Mouse (Mus musculus) heart, postnatal 25 days (tissue): Measurements from ENCODE around the gene Cwc27. TPM values are rescaled to one million over a fixed set of nuclear protein-coding genes. Genes with fewer than 3 reads are reported as not detected.

Source experiments
- DNase-seq: peaks from one replicate; pipeline ENCODE4 v3.0.0; 2022; ENCODE audit warnings: low spot score
- intact Hi-C: fragments of 180-260 bp; cut with DNase I; formaldehyde crosslinking; loops from one replicate; pipeline ENCODE4 v1.15.1; 2025
- total RNA-seq, 2 experiments: library from RNA; stranded (reverse); gene quantifications; 2 replicates each; pipeline ENCODE4 v1.2.3; 2021

The Cwc27 gene
- total RNA-seq, 2 experiments from 2014 or later, result 15.6 to 15.7 TPM

DNA sequence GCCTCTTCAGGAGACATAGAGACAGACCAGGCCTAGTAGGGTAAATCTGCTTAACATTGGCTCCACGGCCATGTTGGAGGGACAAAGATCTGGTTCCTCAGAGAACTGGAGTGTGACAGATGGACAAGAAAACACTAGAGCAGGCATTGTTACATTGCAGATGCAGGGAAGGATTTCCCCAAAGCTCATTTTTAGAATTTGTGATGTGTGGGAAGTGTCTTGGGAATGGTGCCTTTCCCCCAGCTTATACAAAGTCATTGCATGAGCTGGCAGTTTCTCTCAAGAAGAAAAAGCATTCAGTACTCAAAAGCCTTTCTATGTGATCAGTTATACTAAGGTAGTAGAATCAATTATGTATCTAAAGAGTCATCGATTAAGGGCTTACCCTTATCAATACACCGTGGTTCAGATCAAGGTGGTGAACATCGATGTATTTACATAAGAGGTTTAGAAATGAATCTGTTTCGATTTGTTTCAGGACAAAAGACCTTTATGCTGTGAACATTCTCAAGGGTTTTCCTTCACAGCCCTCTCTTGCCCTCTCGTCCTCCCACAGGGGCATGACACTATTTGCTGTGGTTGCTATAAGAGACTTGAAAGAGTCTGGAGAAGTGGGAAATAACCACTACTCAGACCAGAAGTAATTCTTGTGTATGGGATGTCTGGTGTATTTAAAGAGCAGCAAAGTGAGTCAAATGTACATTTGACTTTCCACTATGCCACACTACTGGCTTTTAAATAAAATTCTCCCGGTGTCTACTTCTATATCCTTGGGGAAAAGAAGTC is 197.2 kb downstream of the Cwc27 start:
- intact Hi-C loops, result no loop called here
- no peak for DNase-seq

DNA sequence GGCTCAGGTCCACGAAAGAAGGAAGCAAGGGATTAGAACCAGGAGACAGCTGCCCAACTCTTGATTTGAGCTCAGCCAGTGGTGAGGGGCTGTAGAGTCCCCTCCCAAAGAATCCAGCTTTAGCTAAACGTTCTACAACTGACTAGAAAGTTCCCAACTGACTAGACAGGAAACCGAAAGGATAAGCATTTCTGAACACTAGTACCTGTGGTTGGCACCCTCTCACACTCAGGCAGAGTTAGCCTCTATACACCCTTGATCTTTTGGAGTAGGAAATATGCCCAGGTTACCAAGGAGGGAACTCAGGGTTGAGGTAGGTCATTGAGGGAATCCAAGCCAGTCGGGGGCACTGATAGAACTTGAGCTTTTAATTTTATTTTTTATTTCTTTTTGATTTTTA is 199.7 kb downstream of the Cwc27 start:
- intact Hi-C loops, result no loop called here
- no peak for DNase-seq

DNA sequence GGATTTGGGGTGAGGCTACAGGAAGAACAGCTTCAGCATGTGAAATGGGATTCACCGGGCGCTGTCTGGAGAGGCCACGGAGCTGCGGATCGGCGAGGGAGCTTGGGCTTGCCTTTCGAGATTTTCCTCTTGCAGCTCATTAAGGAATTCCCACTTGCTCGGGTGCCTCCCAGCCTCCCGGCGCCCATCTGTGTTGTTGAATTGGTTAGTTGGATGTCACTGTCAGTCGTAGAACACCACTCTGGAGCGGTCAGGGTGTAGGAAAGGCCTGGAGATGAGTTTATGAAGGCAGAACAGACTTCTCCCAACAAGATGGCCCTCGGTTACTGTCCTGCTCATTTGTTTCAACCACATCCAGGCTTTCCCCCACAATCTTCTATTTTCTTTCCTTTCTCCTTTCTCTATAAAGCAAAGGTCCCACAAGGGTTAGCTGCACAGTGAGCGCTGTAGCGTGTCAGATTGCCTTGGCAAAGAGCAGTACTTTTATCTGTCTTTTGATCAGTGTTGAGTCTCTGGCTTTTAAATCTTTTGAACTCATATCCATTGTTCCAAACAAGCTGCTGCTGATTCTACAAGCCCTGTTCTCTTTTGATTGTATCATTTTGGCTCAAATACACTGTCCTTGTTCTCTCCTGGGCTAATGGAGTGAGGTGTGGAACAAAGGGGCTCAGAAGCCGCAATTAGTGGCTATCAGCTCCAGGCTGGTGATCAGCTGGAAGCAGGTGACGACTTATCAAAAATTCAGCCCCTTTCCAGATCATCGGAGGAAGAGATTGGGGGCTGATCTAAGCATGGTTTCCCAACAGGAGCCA is 200.7 kb downstream of the Cwc27 start:
- intact Hi-C loops, result no loop called here
- DNase-seq, result no peak

DNA sequence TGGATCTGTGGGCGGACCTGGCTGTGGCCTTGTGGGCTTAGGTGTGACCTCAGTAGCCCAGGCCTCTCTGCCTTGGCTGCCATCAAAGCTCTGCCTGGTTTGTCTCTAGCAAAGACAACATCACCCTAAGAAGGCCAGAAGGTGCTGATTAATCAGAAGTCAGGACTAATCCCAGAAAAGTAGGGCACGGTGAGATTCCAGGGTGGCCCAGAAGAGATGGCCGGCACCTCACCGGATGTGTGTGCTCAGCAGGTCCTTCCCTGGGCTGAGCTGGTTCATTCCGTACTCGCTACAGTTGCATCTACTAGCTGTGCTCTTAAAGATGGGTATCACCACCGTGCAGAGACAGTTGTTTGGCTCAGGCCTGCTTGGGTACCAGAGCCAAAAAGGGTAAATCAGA is 201.8 kb downstream of the Cwc27 start:
- intact Hi-C loops, result no loop called here
- no peak for DNase-seq

GRCm38 (mm10) chr13:104611296-104611695 is 205.6 kb downstream of the Cwc27 start:
- DNase-seq, result no peak
- intact Hi-C loops, result no loop called here

- DNase-seq, result peak; percentile 22
- intact Hi-C loops, result no loop called here
Observed at GRCm38 (mm10) chr13:104610210-104611111, 206.5 kb downstream of the Cwc27 start.

GRCm38 (mm10) chr13:104608516-104608915 is 208.4 kb downstream of the Cwc27 start:
- intact Hi-C loops, result no loop called here

GRCm38 (mm10) chr13:104606786-104607580 is 210.0 kb downstream of the Cwc27 start:
- intact Hi-C loops, result no loop called here
- no peak for DNase-seq

More at GRCm38 (mm10) chr13:104608516-104608915, 208.4 kb downstream of the Cwc27 start:
- no peak for DNase-seq

GRCm38 (mm10) chr13:104605111-104605510 is 211.8 kb downstream of the Cwc27 start:
- no peak for DNase-seq
- intact Hi-C loops, result no loop called here

GRCm38 (mm10) chr13:104602197-104602596 is 214.7 kb downstream of the Cwc27 start:
- no peak for DNase-seq
- intact Hi-C loops, result no loop called here

DNA sequence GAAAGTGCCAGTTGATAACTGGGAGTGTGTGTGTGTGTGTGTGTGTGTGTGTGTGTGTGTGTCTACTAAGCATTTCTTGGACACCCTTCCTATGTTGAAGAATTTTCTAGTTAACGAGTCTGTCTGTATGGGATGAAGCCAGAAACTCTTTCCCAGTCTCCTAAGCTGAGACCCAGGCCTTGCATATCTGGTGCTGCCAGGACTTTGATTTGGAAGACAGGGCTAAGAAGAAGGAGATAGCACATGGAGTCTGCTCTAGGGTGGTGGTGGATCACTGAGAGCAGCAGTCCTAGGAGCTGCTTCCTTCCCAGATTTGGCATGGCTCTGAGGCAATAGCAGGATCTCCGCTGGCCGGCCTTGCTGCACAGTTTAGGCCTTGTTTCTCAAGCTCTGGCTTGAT is 215.2 kb downstream of the Cwc27 start:
- DNase-seq, result no peak
- intact Hi-C loops, result no loop called here

DNA sequence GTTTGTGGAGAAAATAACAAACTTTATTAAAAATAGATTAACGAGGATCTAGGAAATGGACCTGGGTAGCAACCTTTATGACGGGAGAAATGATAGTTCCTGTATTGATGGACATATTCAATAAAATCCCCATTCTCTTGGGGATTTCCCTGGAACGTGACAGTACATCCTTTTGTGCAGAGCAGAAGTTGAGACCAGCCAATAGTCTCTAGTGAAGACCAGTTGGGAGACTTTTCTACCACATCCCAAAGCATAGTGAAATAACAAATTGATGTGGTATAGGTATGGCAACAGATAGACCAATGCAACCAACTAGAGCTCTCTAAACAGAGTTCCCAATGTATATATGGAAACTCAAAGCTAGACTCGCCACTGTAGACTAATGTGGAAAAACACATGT is 220.7 kb downstream of the Cwc27 start:
- DNase-seq, result no peak
- intact Hi-C loops, result no loop called here

GRCm38 (mm10) chr13:104594820-104595351 is 222.1 kb downstream of the Cwc27 start:
- intact Hi-C loops, result no loop called here
- DNase-seq, result no peak

DNA sequence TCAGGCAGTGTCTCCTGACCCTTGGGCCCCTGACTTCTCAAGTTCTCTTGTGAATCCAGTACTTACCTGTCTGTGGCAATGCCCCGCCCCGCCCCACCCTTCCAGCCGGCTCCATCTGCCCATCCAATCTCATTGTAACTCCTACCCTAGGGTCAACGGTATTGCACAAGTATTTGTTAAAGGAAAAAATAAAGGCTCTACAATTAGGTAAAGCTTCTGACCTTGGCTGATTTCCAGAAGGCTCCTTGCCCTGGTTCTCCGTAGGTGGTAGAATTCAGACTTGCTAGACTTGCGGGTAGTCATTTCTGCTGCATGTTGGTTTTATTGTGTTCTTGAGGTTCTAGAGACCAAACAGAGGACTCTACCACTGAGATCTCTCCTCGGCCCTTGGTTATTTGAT is 226.0 kb downstream of the Cwc27 start:
- intact Hi-C loops, result no loop called here
- DNase-seq, result no peak

- intact Hi-C loops, result no loop called here
- no peak for DNase-seq
Observed at GRCm38 (mm10) chr13:104590097-104590607, 226.8 kb downstream of the Cwc27 start.

GRCm38 (mm10) chr13:104588383-104588782 is 228.6 kb downstream of the Cwc27 start:
- intact Hi-C loops, result no loop called here
- no peak for DNase-seq
